Mouse (Mus musculus): ENCODE data around the gene Cend1. TPM values are rescaled to one million over a fixed set of nuclear protein-coding genes. Genes with fewer than 3 reads are reported as not detected.

The Cend1 gene
- polyA plus RNA-seq, 1 experiment from 2014 or later: 8.8 TPM

DNA sequence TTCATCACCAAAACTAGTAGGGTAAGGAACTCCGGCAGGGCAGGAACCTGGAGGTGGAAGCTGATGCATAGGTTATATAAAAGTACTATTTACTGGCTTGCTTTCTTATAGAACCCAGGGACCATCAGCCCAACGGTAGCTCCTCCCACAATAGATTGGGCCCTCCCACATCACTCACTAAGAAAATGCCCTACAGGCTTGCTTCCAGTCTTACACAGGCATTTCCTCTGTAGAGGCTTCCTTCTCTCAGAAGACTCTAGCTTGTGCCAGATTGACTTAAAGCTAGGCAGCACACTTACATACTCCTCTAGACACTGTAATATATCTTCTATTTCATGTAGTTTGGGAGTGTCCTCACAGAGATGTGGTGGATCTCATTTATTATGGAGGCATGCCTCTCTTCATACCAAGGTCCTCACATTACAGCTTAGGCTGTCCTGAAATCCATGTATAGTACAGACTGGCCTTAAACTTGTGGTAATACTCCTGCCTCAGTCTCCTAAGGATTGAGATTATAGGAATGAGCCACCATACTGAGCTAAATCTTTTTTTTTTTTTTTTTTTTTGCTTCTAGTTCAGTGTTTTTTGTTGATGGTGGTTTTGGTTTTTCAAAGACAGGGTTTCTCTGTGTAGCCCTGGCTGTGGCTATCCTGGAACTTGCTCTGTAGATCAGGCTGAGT is 41.3 kb downstream of the Cend1 start:
- Histone ChIP-seq H3K36me3 (no peaks in the 10 kb centered on the region), H3K9me3 (replicated peaks) (no peaks in the 10 kb centered on the region), H3K27ac (no peak overlapping the region), H3K4me1 (peaks cover 13% of the 10 kb centered on the region), H3K27me3 (ENCODE audit: low read depth, poor library complexity, severe bottlenecking) (0 out of 2 replicates have a peak, but pooled peaks cover 13% of the 10 kb centered on the region), H3K4me3 (no peak overlapping the region)
- 58% methylated on average over 2 of the region's 2 CpGs for WGBS
- no peak for DNase-seq (ENCODE audit: low spot score)

DNA sequence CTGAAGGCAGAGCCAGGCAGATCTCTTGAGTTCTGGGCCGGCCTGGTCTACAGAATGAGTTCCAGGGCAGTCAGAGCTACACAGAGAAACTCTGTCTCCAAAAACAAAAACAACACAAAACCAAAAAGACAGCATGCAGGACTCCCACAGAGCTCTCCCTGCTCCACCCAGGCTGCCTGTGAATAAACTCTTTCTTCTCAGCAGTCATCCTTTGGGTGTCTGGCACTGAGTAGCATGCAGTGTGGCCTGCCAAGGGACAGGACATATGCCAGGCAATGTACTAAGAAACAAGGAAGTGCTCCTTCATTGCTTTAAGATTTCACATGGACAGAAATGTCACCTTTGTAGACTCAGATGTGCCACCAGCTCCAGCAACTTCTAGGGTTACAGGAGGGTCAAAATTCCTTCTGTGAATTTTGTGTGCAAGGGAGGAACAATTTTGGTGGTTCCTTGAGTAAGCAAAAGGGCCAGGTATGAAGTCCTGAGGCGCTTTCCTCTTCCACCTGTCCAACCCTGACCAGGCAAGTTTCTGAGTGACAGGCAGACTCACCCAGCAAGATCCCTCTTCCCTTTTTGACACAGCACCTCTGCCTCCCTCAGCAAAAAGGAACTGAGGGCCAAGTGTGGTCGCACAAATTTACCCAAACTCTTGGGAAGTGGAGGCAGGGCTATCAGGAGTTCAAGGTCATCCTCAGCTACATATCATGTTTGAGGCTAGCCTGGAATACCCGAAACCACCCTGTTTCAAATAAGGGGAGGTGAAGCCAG is 48.0 kb downstream of the Cend1 start:
- Histone ChIP-seq H3K27me3 (ENCODE audit: low read depth, poor library complexity, severe bottlenecking) (0 out of 2 replicates have a peak, but pooled peaks cover 19% of the 10 kb centered on the region), H3K9me3 (replicated peaks) (no peaks in the 10 kb centered on the region), H3K36me3 (no peaks in the 10 kb centered on the region), H3K4me1 (peaks cover 3% of the 10 kb centered on the region; the same call in 1 of the 2 replicates), H3K4me3 (no peak overlapping the region), H3K27ac (no peak overlapping the region)
- whole genome bisulfite sequencing: 77% methylated on average over 4 of the region's 4 CpGs
- DNase-seq (ENCODE audit: low spot score): no peak

DNA sequence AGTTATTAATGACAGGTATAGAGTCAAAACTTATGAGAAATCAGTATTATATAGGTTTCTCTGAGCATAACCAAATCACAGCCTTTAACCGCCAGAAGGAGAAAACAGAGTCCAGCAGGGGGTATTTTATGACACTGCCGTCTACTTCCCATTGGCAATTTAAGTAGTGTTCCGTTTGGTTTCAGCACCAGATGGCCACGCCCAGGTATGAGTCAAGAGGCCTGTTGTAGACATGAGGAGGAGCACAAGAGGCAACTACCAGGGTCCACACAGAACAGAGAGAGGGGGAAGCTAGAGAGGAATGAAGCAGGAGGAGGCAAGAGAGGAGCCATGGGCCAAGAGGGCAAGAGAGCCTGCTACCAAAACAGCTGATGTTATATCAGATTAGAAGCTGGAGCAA is 49.7 kb downstream of the Cend1 start:
- 49% methylated on average over 4 of the region's 4 CpGs for WGBS
- DNase-seq (ENCODE audit: low spot score): no peak
- Histone ChIP-seq H3K27ac (no peak overlapping the region), H3K4me3 (no peak overlapping the region), H3K27me3 (ENCODE audit: low read depth, poor library complexity, severe bottlenecking) (0 out of 2 replicates have a peak, but pooled peaks cover 13% of the 10 kb centered on the region), H3K9me3 (replicated peaks) (no peaks in the 10 kb centered on the region), H3K36me3 (no peaks in the 10 kb centered on the region), H3K4me1 (peaks cover 3% of the 10 kb centered on the region; the same call in 1 of the 2 replicates)

Other genes starting within 250 kb of the Cend1 start
- gene Hras, start 235.5 kb downstream of the Cend1 start, polyA plus RNA-seq (2016; fragmentation: Nextera tagmentation; extraction: Ambion mirVana): 101 and 104 TPM in 2 replicates
- gene Lrrc56, start 235.3 kb downstream of the Cend1 start, polyA plus RNA-seq (2016; fragmentation: Nextera tagmentation; extraction: Ambion mirVana): 14.0 and 21.8 TPM in 2 replicates
- gene Lmntd2, start 215.4 kb downstream of the Cend1 start, polyA plus RNA-seq (2016; fragmentation: Nextera tagmentation; extraction: Ambion mirVana): 3.5 and 4.5 TPM in 2 replicates
- 44.7 and 53.5 TPM in 2 replicates for gene Rassf7, start 213.6 kb downstream of the Cend1 start, polyA plus RNA-seq (2016; fragmentation: Nextera tagmentation; extraction: Ambion mirVana)
- 121 and 131 TPM in 2 replicates for gene Phrf1, start 200.7 kb downstream of the Cend1 start, polyA plus RNA-seq (2016; fragmentation: Nextera tagmentation; extraction: Ambion mirVana)
- gene Irf7, start 163.0 kb downstream of the Cend1 start, polyA plus RNA-seq (2016; fragmentation: Nextera tagmentation; extraction: Ambion mirVana): 0.50 and 0.73 TPM in 2 replicates
- 0.19 TPM in 1 of 2 replicates, not detected in the other for gene Cdhr5, start 152.7 kb downstream of the Cend1 start, polyA plus RNA-seq (2016; fragmentation: Nextera tagmentation; extraction: Ambion mirVana)
- gene Sct, start 150.4 kb downstream of the Cend1 start, polyA plus RNA-seq (2016; fragmentation: Nextera tagmentation; extraction: Ambion mirVana): 9.7 and 11.3 TPM in 2 replicates
- gene Drd4, start 137.5 kb downstream of the Cend1 start, polyA plus RNA-seq (2016; fragmentation: Nextera tagmentation; extraction: Ambion mirVana): 0.68 and 0.93 TPM in 2 replicates
- gene Deaf1, start 101.8 kb downstream of the Cend1 start, polyA plus RNA-seq (2016; fragmentation: Nextera tagmentation; extraction: Ambion mirVana): 44.1 and 59.5 TPM in 2 replicates
- gene Tmem80, start 101.8 kb downstream of the Cend1 start, polyA plus RNA-seq (2016; fragmentation: Nextera tagmentation; extraction: Ambion mirVana): 42.9 and 46.1 TPM in 2 replicates
- 3.4 and 5.0 TPM in 2 replicates for gene Eps8l2, start 90.6 kb downstream of the Cend1 start, polyA plus RNA-seq (2016; fragmentation: Nextera tagmentation; extraction: Ambion mirVana)
- 258 and 272 TPM in 2 replicates for gene Taldo1, start 37.3 kb downstream of the Cend1 start, polyA plus RNA-seq (2016; fragmentation: Nextera tagmentation; extraction: Ambion mirVana)
- 44.5 and 56.4 TPM in 2 replicates for gene Gatd1, start 15.4 kb downstream of the Cend1 start, polyA plus RNA-seq (2016; fragmentation: Nextera tagmentation; extraction: Ambion mirVana)
- gene Slc25a22, start 8.4 kb upstream of the Cend1 start, polyA plus RNA-seq (2016; fragmentation: Nextera tagmentation; extraction: Ambion mirVana): 43.6 and 48.3 TPM in 2 replicates
- gene Pidd1, start 14.5 kb upstream of the Cend1 start, polyA plus RNA-seq (2016; fragmentation: Nextera tagmentation; extraction: Ambion mirVana): 26.8 and 30.0 TPM in 2 replicates
- gene Rplp2, start 17.9 kb upstream of the Cend1 start, polyA plus RNA-seq (2016; fragmentation: Nextera tagmentation; extraction: Ambion mirVana): 1,138 and 1,369 TPM in 2 replicates
- 11.6 and 12.4 TPM in 2 replicates for gene Pnpla2, start 25.7 kb upstream of the Cend1 start, polyA plus RNA-seq (2016; fragmentation: Nextera tagmentation; extraction: Ambion mirVana)
- 7.0 and 7.8 TPM in 2 replicates for gene Cracr2b, start 31.6 kb upstream of the Cend1 start, polyA plus RNA-seq (2016; fragmentation: Nextera tagmentation; extraction: Ambion mirVana)
- gene Cd151, start 37.9 kb upstream of the Cend1 start, polyA plus RNA-seq (2016; fragmentation: Nextera tagmentation; extraction: Ambion mirVana): 14.0 and 15.8 TPM in 2 replicates
- gene Polr2l, start 45.6 kb upstream of the Cend1 start, polyA plus RNA-seq (2016; fragmentation: Nextera tagmentation; extraction: Ambion mirVana): 77.2 and 86.8 TPM in 2 replicates
- 25.0 and 36.9 TPM in 2 replicates for gene Tspan4, start 45.7 kb upstream of the Cend1 start, polyA plus RNA-seq (2016; fragmentation: Nextera tagmentation; extraction: Ambion mirVana)
- 26.7 and 27.3 TPM in 2 replicates for gene Chid1, start 110.4 kb upstream of the Cend1 start, polyA plus RNA-seq (2016; fragmentation: Nextera tagmentation; extraction: Ambion mirVana)
- 84.6 and 92.5 TPM in 2 replicates for gene Ap2a2, start 132.7 kb upstream of the Cend1 start, polyA plus RNA-seq (2016; fragmentation: Nextera tagmentation; extraction: Ambion mirVana)
- gene Muc6, start 225.8 kb upstream of the Cend1 start, polyA plus RNA-seq (2016; fragmentation: Nextera tagmentation; extraction: Ambion mirVana): 0.14 and 0.15 TPM in 2 replicates

Data from limb, embryonic 10.5 days (tissue).